Mouse (Mus musculus): Measurements from ENCODE around the gene Cpxm1.
"Not testable (repeated sequence)": the region's sequence is repeated elsewhere in the genome, so short reads cannot be mapped to it uniquely, and the experiment has no call there.

The Cpxm1 gene

GRCm38 (mm10) chr2:130401891-130402290, 4.5 kb upstream of the Cpxm1 start:
- no peak for DNase-seq (ENCODE audit: low spot score in 2 of 2)

GRCm38 (mm10) chr2:130400046-130400445, 2.7 kb upstream of the Cpxm1 start:
- no peak for DNase-seq (ENCODE audit: low spot score in 2 of 2)

- DNase-seq (ENCODE audit: low spot score in 2 of 2), result no peak
Observed at GRCm38 (mm10) chr2:130398091-130398490, 717 bp upstream of the Cpxm1 start.

- no peak for DNase-seq (ENCODE audit: low spot score in 2 of 2)
Observed at GRCm38 (mm10) chr2:130395696-130396095, 1.7 kb downstream of the Cpxm1 start.

- DNase-seq (ENCODE audit: low spot score in 2 of 2), result no peak
Observed at GRCm38 (mm10) chr2:130392836-130393235, 4.5 kb downstream of the Cpxm1 start.

- DNase-seq (ENCODE audit: low spot score in 2 of 2), result no peak
Observed at GRCm38 (mm10) chr2:130390993-130391625, 6.3 kb downstream of the Cpxm1 start.

GRCm38 (mm10) chr2:130388796-130389195, 8.6 kb downstream of the Cpxm1 start:
- no peak for DNase-seq (ENCODE audit: low spot score in 2 of 2)

- DNase-seq (ENCODE audit: low spot score in 2 of 2), result no peak
Observed at GRCm38 (mm10) chr2:130386212-130386611, 11.2 kb downstream of the Cpxm1 start.

- DNase-seq (ENCODE audit: low spot score in 2 of 2), result no peak
Observed at GRCm38 (mm10) chr2:130383895-130384294, 13.5 kb downstream of the Cpxm1 start.

- DNase-seq (ENCODE audit: low spot score in 2 of 2), result no peak
Observed at GRCm38 (mm10) chr2:130383205-130383604, 14.2 kb downstream of the Cpxm1 start.

- DNase-seq (ENCODE audit: low spot score in 2 of 2), result no peak
Observed at GRCm38 (mm10) chr2:130374951-130375350, 22.4 kb downstream of the Cpxm1 start.

GRCm38 (mm10) chr2:130373026-130373425, 24.3 kb downstream of the Cpxm1 start:
- not testable (repeated sequence) for DNase-seq (ENCODE audit: low spot score in 2 of 2)

- DNase-seq (ENCODE audit: low spot score in 2 of 2), result no peak
Observed at GRCm38 (mm10) chr2:130367386-130367785, 30.0 kb downstream of the Cpxm1 start.

GRCm38 (mm10) chr2:130365211-130366094, 31.9 kb downstream of the Cpxm1 start:
- no peak for DNase-seq (ENCODE audit: low spot score in 2 of 2)

GRCm38 (mm10) chr2:130362511-130363026, 34.8 kb downstream of the Cpxm1 start:
- no peak for DNase-seq (ENCODE audit: low spot score in 2 of 2)

GRCm38 (mm10) chr2:130358852-130359251, 38.5 kb downstream of the Cpxm1 start:
- no peak for DNase-seq (ENCODE audit: low spot score in 2 of 2)

- DNase-seq (ENCODE audit: low spot score in 2 of 2), result no peak
Observed at GRCm38 (mm10) chr2:130357551-130357950, 39.8 kb downstream of the Cpxm1 start.

- no peak for DNase-seq (ENCODE audit: low spot score in 2 of 2)
Observed at GRCm38 (mm10) chr2:130353889-130354288, 43.5 kb downstream of the Cpxm1 start.

GRCm38 (mm10) chr2:130353411-130353810, 44.0 kb downstream of the Cpxm1 start:
- DNase-seq (ENCODE audit: low spot score in 2 of 2), result no peak

- DNase-seq (ENCODE audit: low spot score in 2 of 2), result no peak
Observed at GRCm38 (mm10) chr2:130351758-130352339, 45.5 kb downstream of the Cpxm1 start.

GRCm38 (mm10) chr2:130350376-130350775, 47.0 kb downstream of the Cpxm1 start:
- no peak for DNase-seq (ENCODE audit: low spot score in 2 of 2)

- no peak for DNase-seq (ENCODE audit: low spot score in 2 of 2)
Observed at GRCm38 (mm10) chr2:130341220-130341580, 56.2 kb downstream of the Cpxm1 start.
